Mouse (Mus musculus) midbrain, postnatal 0 days (tissue): ENCODE results near the gene Ddx23. TPM values are rescaled to one million over a fixed set of nuclear protein-coding genes. Genes with fewer than 3 reads are reported as not detected.

ENCODE experiments used
- ATAC-seq: fragments of 200-750 bp; cut with Nextera tagmentation; 2 replicates; pipeline ENCODE4 v1.8.0; 2017; ENCODE audit warnings: moderate number of reproducible peaks, mild to moderate bottlenecking, moderate TSS enrichment, moderate library complexity; ENCODE audit not compliant: low FRiP score
- DNase-seq: peaks from one replicate; pipeline ENCODE4 v3.0.0-alpha.2; 2015; ENCODE audit warnings: low spot score
- H3K27ac ChIP-seq: fragments of 300-500 bp; sonication (generic); 2 replicates; pipeline ENCODE4 v1.5.1; 2014; ENCODE audit warnings: low read depth, mild to moderate bottlenecking, low read length, mixed read lengths
- H3K27me3 ChIP-seq: fragments of 300-500 bp; sonication (generic); 2 replicates; pipeline ENCODE4 v1.6.1; 2014; ENCODE audit warnings: low read length, control low read depth, mixed read lengths; ENCODE audit not compliant: insufficient read depth
- H3K36me3 ChIP-seq: fragments of 300-500 bp; sonication (generic); 2 replicates; pipeline ENCODE4 v1.6.1; 2014; ENCODE audit warnings: low read length, control low read depth, mixed read lengths; ENCODE audit not compliant: insufficient read depth
- H3K4me1 ChIP-seq: fragments of 300-500 bp; sonication (generic); 2 replicates; pipeline ENCODE4 v1.6.1; 2014; ENCODE audit warnings: mild to moderate bottlenecking, control low read depth, antibody characterized with exemption, low read length, mixed read lengths; ENCODE audit not compliant: insufficient read depth
- H3K4me2 ChIP-seq: fragments of 300-500 bp; sonication (generic); 2 replicates; pipeline ENCODE4 v1.6.1; 2014; ENCODE audit warnings: low read depth, mild to moderate bottlenecking, low read length, mixed read lengths; ENCODE audit not compliant: poor library complexity, severe bottlenecking
- H3K4me3 ChIP-seq: fragments of 300-500 bp; sonication (generic); 2 replicates; pipeline ENCODE4 v1.5.1; 2014; ENCODE audit warnings: low read depth, mild to moderate bottlenecking, low read length, moderate library complexity
- H3K9ac ChIP-seq: fragments of 300-500 bp; sonication (generic); replicated peaks from 2 replicates; pipeline ENCODE4 v1.6.1; 2014; ENCODE audit warnings: mild to moderate bottlenecking, low read length, moderate library complexity, mixed read lengths; ENCODE audit not compliant: poor library complexity, severe bottlenecking
- H3K9me3 ChIP-seq: fragments of 300-500 bp; sonication (generic); 2 replicates; pipeline ENCODE4 v1.6.1; 2016; ENCODE audit warnings: low read length, control low read depth
- CTCF ChIP-seq: IDR thresholded peaks from 2 replicates; pipeline ENCODE4 v1.5.1; 2016; ENCODE audit warnings: antibody characterized with exemption, mild to moderate bottlenecking
- WGBS: fragments of 180-500 bp; shearing (Covaris S2); extraction: QIAGEN DNeasy Blood & Tissue Kit; methylation state at CpG from one replicate; pipeline ENCODE4 v1.1.7; 2014; 5-methylcytosine and 5-hydroxymethylcytosine counted together
- polyA plus RNA-seq: library from polyadenylated mRNA; unstranded; fragments of >200 nt; fragmentation: Nextera tagmentation; extraction: Ambion mirVana; gene quantifications from 2 replicates; pipeline ENCODE4 v1.2.1, GENCODE M21; 2015
- total RNA-seq: library from RNA; depleted of rRNA; stranded (reverse); fragments of >200 nt; gene quantifications from 2 replicates; pipeline ENCODE4 v1.2.3, GENCODE M21; 2014; rRNA removed

Gene Ddx23
- 46.7 and 50.5 TPM in 2 replicates for total RNA-seq
- 14.0 and 20.5 TPM in 2 replicates for polyA plus RNA-seq

- H3K4me1 ChIP-seq = no peaks in the 10 kb centered on the region
- peak; percentile 94 for ATAC-seq
- H3K9me3 ChIP-seq = no peaks in the 10 kb centered on the region
- H3K27me3 ChIP-seq = no peaks in the 10 kb centered on the region
- peak; percentile 98 for DNase-seq
- TF ChIP-seq CTCF = no peak
- H3K4me3 ChIP-seq = peak within 1 kb of the TSS; percentile 85
- WGBS = 4% methylated on average over 47 of the region's 48 CpGs
- peak within 1 kb of the TSS; percentile 71 for H3K4me2 ChIP-seq
- peaks cover 4% of the 10 kb centered on the region; the same call in 1 of the 2 replicates for H3K36me3 ChIP-seq
- H3K27ac ChIP-seq = peak within 1 kb of the TSS; percentile 94
- peak within 1 kb of the TSS; percentile 87 for H3K9ac ChIP-seq
Observed at GRCm38 (mm10) chr15:98662567-98663545, at the start of gene Ddx23. Ddx23 (minus strand) TSS chr15:98662894.

DNA sequence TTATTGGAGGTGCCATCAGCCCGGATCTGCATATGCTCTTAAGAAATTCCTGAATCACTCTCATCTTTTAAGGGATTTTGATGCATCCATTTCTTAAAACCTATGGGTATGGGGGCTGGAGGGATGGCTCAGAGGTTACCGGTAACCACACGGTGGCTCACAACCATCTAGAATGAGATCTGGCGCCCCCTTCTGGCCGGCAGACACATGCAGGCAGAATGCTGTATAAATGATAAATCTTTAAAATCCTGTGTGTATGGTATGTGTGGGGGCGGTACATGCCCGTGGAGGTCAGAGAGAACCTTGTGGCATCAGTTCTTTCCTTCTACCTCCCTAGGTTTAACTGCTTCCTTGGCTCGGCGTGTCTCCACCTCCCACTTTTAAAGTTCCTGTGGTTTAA, 47.7 kb upstream of the Ddx23 start:
- WGBS = 18% methylated on average over 9 of the region's 9 CpGs
- Histone ChIP-seq H3K9me3 (no peaks in the 10 kb centered on the region), H3K27me3 (no peaks in the 10 kb centered on the region), H3K27ac (no peak overlapping the region), H3K4me2 (no peak overlapping the region), H3K36me3 (no peaks in the 10 kb centered on the region), H3K4me3 (no peak overlapping the region), H3K4me1 (no peaks in the 10 kb centered on the region), H3K9ac (no peak overlapping the region)
- peak; percentile 61 for DNase-seq
- peak; percentile 79 for TF ChIP-seq CTCF
- no peak for ATAC-seq

GRCm38 (mm10) chr15:98707766-98708372, 45.2 kb upstream of the Ddx23 start, which contains the start of gene Ccdc65:
Ccdc65 (plus strand) TSS chr15:98708207.
- no peak within 1 kb of the TSS for H3K27ac ChIP-seq
- WGBS = 22% methylated on average over 16 of the region's 16 CpGs

DNA sequence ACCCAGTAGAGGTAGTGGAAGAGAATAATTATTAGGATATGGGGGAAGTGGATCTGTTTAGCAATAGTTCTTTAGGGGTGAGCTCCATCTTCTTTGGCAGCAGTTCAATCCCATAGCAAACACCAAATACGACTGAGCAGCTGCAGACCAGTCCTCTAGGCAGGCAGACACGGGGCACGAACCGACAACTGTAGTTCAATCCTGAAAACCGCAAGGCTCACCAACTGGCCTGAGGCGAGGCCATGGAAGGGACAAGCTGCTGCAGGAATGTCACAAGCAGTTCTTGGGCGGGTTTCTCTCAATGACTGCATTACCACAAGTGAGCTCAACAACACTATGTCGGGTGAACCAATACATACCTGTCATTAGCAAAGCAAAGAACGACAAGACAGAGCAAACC, 41.6 kb upstream of the Ddx23 start:
- Histone ChIP-seq H3K4me2 (no peak overlapping the region), H3K9me3 (no peaks in the 10 kb centered on the region), H3K4me1 (no peaks in the 10 kb centered on the region), H3K4me3 (no peak overlapping the region), H3K27ac (no peak overlapping the region), H3K27me3 (0 out of 2 replicates have a peak, but pooled peaks cover 4% of the 10 kb centered on the region), H3K9ac (no peak overlapping the region), H3K36me3 (no peaks in the 10 kb centered on the region)
- no peak for TF ChIP-seq CTCF
- DNase-seq (no peak), ATAC-seq (no peak)
- 79% methylated on average over 9 of the region's 9 CpGs for WGBS

More at GRCm38 (mm10) chr15:98707766-98708372, 45.2 kb upstream of the Ddx23 start, which contains the start of gene Ccdc65:
- Histone ChIP-seq H3K36me3 (no peaks in the 10 kb centered on the region), H3K27me3 (no peaks in the 10 kb centered on the region), H3K4me2 (peak within 1 kb of the TSS; percentile 76), H3K9me3 (no peaks in the 10 kb centered on the region), H3K4me3 (peak within 1 kb of the TSS; percentile 45), H3K9ac (peak within 1 kb of the TSS; percentile 60; the same call in 1 of the 2 replicates), H3K4me1 (no peaks in the 10 kb centered on the region)
- ATAC-seq (peak; percentile 77; the same call in 1 of the 2 replicates), DNase-seq (peak; percentile 96)
- peak; percentile 89 for TF ChIP-seq CTCF

- WGBS = 3% methylated on average over 39 of the region's 40 CpGs
- H3K4me2 ChIP-seq = peak overlapping the region; percentile 58
- ATAC-seq = peak; percentile 90
- TF ChIP-seq CTCF = peak; percentile 95
- H3K27ac ChIP-seq = peak overlapping the region; percentile 84
- no peaks in the 10 kb centered on the region for H3K36me3 ChIP-seq
- H3K9me3 ChIP-seq = no peaks in the 10 kb centered on the region
- 0 out of 2 replicates have a peak, but pooled peaks cover 4% of the 10 kb centered on the region for H3K27me3 ChIP-seq
- H3K4me3 ChIP-seq = peak overlapping the region; percentile 47
- peak; percentile 84 for DNase-seq
- no peaks in the 10 kb centered on the region for H3K4me1 ChIP-seq
- peak overlapping the region; percentile 56; the same call in 1 of the 2 replicates for H3K9ac ChIP-seq
Observed at GRCm38 (mm10) chr15:98699190-98700105, 36.8 kb upstream of the Ddx23 start.
